Mouse (Mus musculus) erythroid progenitor cell, adult 5-6 weeks (primary cell): ENCODE results near the gene Gm8909. TPM values are rescaled to one million over a fixed set of nuclear protein-coding genes. Genes with fewer than 3 reads are reported as not detected.
"Not testable (repeated sequence)": the region's sequence is repeated elsewhere in the genome, so short reads cannot be mapped to it uniquely, and the experiment has no call there.

Experiments
- ATAC-seq: replicated peaks from 2 replicates; pipeline ENCODE4 v1.8.0; 2016; ENCODE audit warnings: moderate number of reproducible peaks, mild to moderate bottlenecking, moderate TSS enrichment, inconsistent platforms; ENCODE audit not compliant: poor library complexity, low FRiP score, severe bottlenecking
- total RNA-seq, 2 experiments: library from RNA; stranded (forward) in 1 of 2; stranded (reverse) in 1 of 2; fragments of 150-400 nt in 1 of 2; fragments of 186-747, 209-891 nt in 1 of 2; gene quantifications; 2 replicates each; pipeline versions ENCODE4 v1.2.3 to v1.2.4; 2015 to 2017; ENCODE audit warnings: low replicate concordance in 2 of 2

Gm8909 gene
- total RNA-seq, 2 experiments from 2014 or later: not detected

GRCm38 (mm10) chr17:36124111-36124510, 44.2 kb downstream of the Gm8909 start:
- not testable (repeated sequence) for ATAC-seq

GRCm38 (mm10) chr17:36121352-36122020, 46.9 kb downstream of the Gm8909 start, which contains the start of gene Gm19684:
Gene Gm19684 (plus strand): TSS chr17:36121678.
- peak; percentile 92 for ATAC-seq

GRCm38 (mm10) chr17:36120839-36121238, 47.5 kb downstream of the Gm8909 start:
- ATAC-seq: peak; percentile 46

GRCm38 (mm10) chr17:36116545-36116944, 51.8 kb downstream of the Gm8909 start:
- ATAC-seq: not testable (repeated sequence)

Other genes with a start within 250 kb of the Gm8909 start
- 26.3 and 36.9 TPM in 2 replicates for gene Abcf1, start 198.8 kb downstream of the Gm8909 start, total RNA-seq (2015; ENCODE audit: low replicate concordance)
- 120 and 139 TPM in 2 replicates for gene Abcf1, start 198.8 kb downstream of the Gm8909 start, total RNA-seq (2017; ENCODE audit: low replicate concordance)
- gene Gnl1, start 188.7 kb downstream of the Gm8909 start, total RNA-seq (2015; ENCODE audit: low replicate concordance): 1.3 and 4.3 TPM in 2 replicates
- 3.3 and 4.9 TPM in 2 replicates for gene Gnl1, start 188.7 kb downstream of the Gm8909 start, total RNA-seq (2017; ENCODE audit: low replicate concordance)
- 5.4 and 6.5 TPM in 2 replicates for gene Prr3, start 188.3 kb downstream of the Gm8909 start, total RNA-seq (2015; ENCODE audit: low replicate concordance)
- gene Prr3, start 188.3 kb downstream of the Gm8909 start, total RNA-seq (2017; ENCODE audit: low replicate concordance): 4.6 TPM in 1 of 2 replicates, not detected in the other
- gene H2-T24, start 148.0 kb downstream of the Gm8909 start, total RNA-seq (2015; ENCODE audit: low replicate concordance): 84.3 and 115 TPM in 2 replicates
- gene H2-T24, start 148.0 kb downstream of the Gm8909 start, total RNA-seq (2017; ENCODE audit: low replicate concordance): 293 and 328 TPM in 2 replicates
- gene H2-T23, start 135.7 kb downstream of the Gm8909 start, total RNA-seq (2015; ENCODE audit: low replicate concordance): 109 and 146 TPM in 2 replicates
- gene H2-T23, start 135.7 kb downstream of the Gm8909 start, total RNA-seq (2017; ENCODE audit: low replicate concordance): 93.4 and 104 TPM in 2 replicates
- 19.1 and 19.7 TPM in 2 replicates for gene H2-T22, start 125.8 kb downstream of the Gm8909 start, total RNA-seq (2015; ENCODE audit: low replicate concordance)
- gene H2-T22, start 125.8 kb downstream of the Gm8909 start, total RNA-seq (2017; ENCODE audit: low replicate concordance): 5.5 and 16.4 TPM in 2 replicates
- not detected in 2 replicates for gene Gm6034, start 125.6 kb downstream of the Gm8909 start, total RNA-seq (2015; ENCODE audit: low replicate concordance)
- not detected in 2 replicates for gene Gm6034, start 125.6 kb downstream of the Gm8909 start, total RNA-seq (2017; ENCODE audit: low replicate concordance)
- gene Gm11127, start 110.2 kb downstream of the Gm8909 start, total RNA-seq (2015; ENCODE audit: low replicate concordance): not detected in 2 replicates
- gene Gm11127, start 110.2 kb downstream of the Gm8909 start, total RNA-seq (2017; ENCODE audit: low replicate concordance): 0.39 TPM in 1 of 2 replicates, not detected in the other
- not detected in 2 replicates for gene Gm19684, start 46.9 kb downstream of the Gm8909 start, total RNA-seq (2015; ENCODE audit: low replicate concordance)
- not detected in 2 replicates for gene Gm19684, start 46.9 kb downstream of the Gm8909 start, total RNA-seq (2017; ENCODE audit: low replicate concordance)
- gene Gm7030, start 39.1 kb downstream of the Gm8909 start, total RNA-seq (2015; ENCODE audit: low replicate concordance): not detected in 2 replicates
- not detected in 2 replicates for gene Gm7030, start 39.1 kb downstream of the Gm8909 start, total RNA-seq (2017; ENCODE audit: low replicate concordance)
- gene H2-T3, start 21.8 kb upstream of the Gm8909 start, total RNA-seq (2015; ENCODE audit: low replicate concordance): not detected in 2 replicates
- not detected in 2 replicates for gene H2-T3, start 21.8 kb upstream of the Gm8909 start, total RNA-seq (2017; ENCODE audit: low replicate concordance)
- gene Rpp21, start 89.5 kb upstream of the Gm8909 start, total RNA-seq (2015; ENCODE audit: low replicate concordance): 63.7 and 66.0 TPM in 2 replicates
- gene Rpp21, start 89.5 kb upstream of the Gm8909 start, total RNA-seq (2017; ENCODE audit: low replicate concordance): 11.8 TPM in 2 replicates
- gene Trim39, start 103.7 kb upstream of the Gm8909 start, total RNA-seq (2015; ENCODE audit: low replicate concordance): 25.6 and 29.9 TPM in 2 replicates
- gene Trim39, start 103.7 kb upstream of the Gm8909 start, total RNA-seq (2017; ENCODE audit: low replicate concordance): 37.4 and 40.9 TPM in 2 replicates
- not detected in 2 replicates for gene H2-M10.2, start 118.0 kb upstream of the Gm8909 start, total RNA-seq (2015; ENCODE audit: low replicate concordance)
- not detected in 2 replicates for gene H2-M10.2, start 118.0 kb upstream of the Gm8909 start, total RNA-seq (2017; ENCODE audit: low replicate concordance)
- not detected in 2 replicates for gene H2-M10.1, start 157.6 kb upstream of the Gm8909 start, total RNA-seq (2015; ENCODE audit: low replicate concordance)
- not detected in 2 replicates for gene H2-M10.1, start 157.6 kb upstream of the Gm8909 start, total RNA-seq (2017; ENCODE audit: low replicate concordance)
- gene H2-M10.3, start 199.9 kb upstream of the Gm8909 start, total RNA-seq (2015; ENCODE audit: low replicate concordance): not detected in 2 replicates
- not detected in 2 replicates for gene H2-M10.3, start 199.9 kb upstream of the Gm8909 start, total RNA-seq (2017; ENCODE audit: low replicate concordance)